Mouse (Mus musculus) spleen, adult 2 months (tissue): Measurements from ENCODE around the gene Mea1.

Source experiments
- CTCF ChIP-seq: fragments of 200-500 bp; IDR thresholded peaks from 2 replicates; pipeline ENCODE4 v1.5.1; 2011; ENCODE audit warnings: mild to moderate bottlenecking, inconsistent platforms; ENCODE audit not compliant: insufficient read depth, insufficient read length, insufficient replicate concordance; ENCODE audit errors: extremely low read depth
- POLR2A ChIP-seq: fragments of 200-500 bp; IDR thresholded peaks from 2 replicates; pipeline ENCODE4 v1.6.1; 2011; ENCODE audit warnings: low read depth, low read length, inconsistent platforms

- TF ChIP-seq CTCF = no peak
- no peak for TF ChIP-seq POLR2A
These were observed 20.7 kb downstream of the Mea1 start for GRCm38 (mm10) chr17:46699245-46699644.
